Mouse (Mus musculus): ENCODE results near the gene Agbl1. TPM values are rescaled to one million over a fixed set of nuclear protein-coding genes. Genes with fewer than 3 reads are reported as not detected.

Agbl1 gene
- total and polyA plus RNA-seq, 3 experiments = not detected

GRCm38 (mm10) chr7:76810003-76810402, 580.3 kb downstream of the Agbl1 start:
- dilution Hi-C loops (cut with MboI; ENCODE audit: extremely low pct_ligation_motif_present, extremely low pct_unique_long_range_greater_than_20kb, low sequenced_read_pairs) = no loop called here
- H3K4me3 ChIP-seq (replicated peaks in 1 of 3; ENCODE audit: low read depth in 2 of 3, low read length in 2 of 3, poor library complexity in 1 of 3) = no peak overlapping the region

GRCm38 (mm10) chr7:76820571-76820970, 590.9 kb downstream of the Agbl1 start:
- in situ Hi-C loops (cut with MboI; ENCODE audit: low pct_ligation_motif_present, low pct_unique_long_range_greater_than_20kb, low sequenced_read_pairs) = no loop called here
- DNase-seq (ENCODE audit: extremely low read depth) = no peak
- peaks cover 2% of the 10 kb centered on the region for H3K27me3 ChIP-seq (replicated peaks)

More at GRCm38 (mm10) chr7:76810003-76810402, 580.3 kb downstream of the Agbl1 start:
- H3K9ac ChIP-seq (ENCODE audit: insufficient read depth, low read depth) = no peak overlapping the region
- H3K27me3 ChIP-seq (replicated peaks) = peaks cover 12% of the 10 kb centered on the region
- no peak overlapping the region for H3K4me2 ChIP-seq (ENCODE audit: insufficient read depth, low read depth, poor library complexity, severe bottlenecking)
- no peaks in the 10 kb centered on the region for H3K9me3 ChIP-seq (replicated peaks; ENCODE audit: low read length)
- DNase-seq (ENCODE audit: extremely low read depth) = no peak
- H3K27ac ChIP-seq (ENCODE audit: insufficient read depth, low read depth) = no peak overlapping the region
- no peaks in the 10 kb centered on the region for H3K79me2 ChIP-seq (replicated peaks; ENCODE audit: control insufficient read depth, extremely low read depth, insufficient read depth, poor library complexity, severe bottlenecking)
- in situ Hi-C loops (cut with MboI; ENCODE audit: low pct_ligation_motif_present, low pct_unique_long_range_greater_than_20kb, low sequenced_read_pairs) = no loop called here
- TF ChIP-seq MYC (IDR thresholded peaks at IDR 0.05; ENCODE audit: low read depth, low read length) = no peak
- no peak for TF ChIP-seq GABPA (IDR thresholded peaks at IDR 0.05; ENCODE audit: insufficient replicate concordance, low read depth, low read length)
- no peak for TF ChIP-seq ELF1 (IDR thresholded peaks at IDR 0.05; ENCODE audit: low read depth, low read length)
- no peak for TF ChIP-seq MAZ (IDR thresholded peaks at IDR 0.05; ENCODE audit: low read depth, low read length)
- no peak for TF ChIP-seq USF1 (IDR thresholded peaks at IDR 0.05; ENCODE audit: low read depth, low read length)
- no peak for TF ChIP-seq ETS1 (conservative IDR thresholded peaks at IDR 0.05; ENCODE audit: low read depth, low read length)
- TF ChIP-seq MEF2A (IDR thresholded peaks at IDR 0.05; ENCODE audit: borderline replicate concordance, low read depth, low read length) = no peak
- no peak for TF ChIP-seq TBP (conservative IDR thresholded peaks at IDR 0.05; ENCODE audit: low read depth, low read length)
- TF ChIP-seq HCFC1 (IDR thresholded peaks at IDR 0.05; ENCODE audit: low read depth, low read length) = no peak
- no peak for TF ChIP-seq RAD21 (IDR thresholded peaks at IDR 0.05; ENCODE audit: low read depth, low read length)
- TF ChIP-seq ZMIZ1 (IDR thresholded peaks at IDR 0.05; ENCODE audit: low read depth, low read length) = no peak
- no peak for TF ChIP-seq JUND (conservative IDR thresholded peaks at IDR 0.05; ENCODE audit: low read depth, low read length)
- TF ChIP-seq E2F4 (IDR thresholded peaks at IDR 0.05; ENCODE audit: insufficient replicate concordance, low read depth, low read length) = no peak
- no peak for TF ChIP-seq EP300 (IDR thresholded peaks at IDR 0.05; ENCODE audit: low read length)
- TF ChIP-seq SIN3A (IDR thresholded peaks at IDR 0.05; ENCODE audit: low read length) = no peak
- TF ChIP-seq POLR2A (IDR thresholded peaks at IDR 0.05; ENCODE audit: low read depth, low read length) = no peak
- no peak for TF ChIP-seq MAX (IDR thresholded peaks at IDR 0.05; ENCODE audit: low read length)
- TF ChIP-seq PAX5 (IDR thresholded peaks at IDR 0.05; ENCODE audit: low read length) = no peak
- TF ChIP-seq MAFK (IDR thresholded peaks at IDR 0.05; ENCODE audit: insufficient replicate concordance, low read length) = no peak
- H3K4me1 ChIP-seq (ENCODE audit: control insufficient read depth in 1 of 2, insufficient read depth in 2 of 2) = no peaks in the 10 kb centered on the region
- H3K36me3 ChIP-seq (replicated peaks in 1 of 2; ENCODE audit: control insufficient read depth in 1 of 2, insufficient read depth in 1 of 2, low read length in 1 of 2) = no peaks in the 10 kb centered on the region

More at GRCm38 (mm10) chr7:76820571-76820970, 590.9 kb downstream of the Agbl1 start:
- no peak overlapping the region for H3K27ac ChIP-seq (ENCODE audit: insufficient read depth, low read depth)
- dilution Hi-C loops (cut with MboI; ENCODE audit: extremely low pct_ligation_motif_present, extremely low pct_unique_long_range_greater_than_20kb, low sequenced_read_pairs) = no loop called here
- no peak overlapping the region for H3K9ac ChIP-seq (ENCODE audit: insufficient read depth, low read depth)
- H3K9me3 ChIP-seq (replicated peaks; ENCODE audit: low read length) = no peaks in the 10 kb centered on the region
- TF ChIP-seq JUN (IDR thresholded peaks at IDR 0.05; ENCODE audit: insufficient read depth, low read depth, low read length) (no peak), ZKSCAN1 (IDR thresholded peaks at IDR 0.05; ENCODE audit: borderline replicate concordance, low read depth, low read length) (no peak), MXI1 (IDR thresholded peaks at IDR 0.05; ENCODE audit: low read depth, low read length) (no peak), SMC3 (IDR thresholded peaks at IDR 0.05; ENCODE audit: low read depth, low read length) (no peak), USF2 (conservative IDR thresholded peaks at IDR 0.05; ENCODE audit: low read depth, low read length) (no peak), IRF4 (IDR thresholded peaks at IDR 0.05; ENCODE audit: low read depth, low read length) (no peak), CHD2 (IDR thresholded peaks at IDR 0.05; ENCODE audit: low read length) (no peak), ETS1 (conservative IDR thresholded peaks at IDR 0.05; ENCODE audit: low read depth, low read length) (no peak), TCF12 (IDR thresholded peaks at IDR 0.05; ENCODE audit: low read depth, low read length) (no peak), MAFK (IDR thresholded peaks at IDR 0.05; ENCODE audit: insufficient replicate concordance, low read length) (no peak), EP300 (IDR thresholded peaks at IDR 0.05; ENCODE audit: low read length) (no peak), POLR2A (IDR thresholded peaks at IDR 0.05; ENCODE audit: low read depth, low read length) (no peak), POLR2AphosphoS2 (IDR thresholded peaks at IDR 0.05; ENCODE audit: low read depth, low read length) (no peak), RAD21 (IDR thresholded peaks at IDR 0.05; ENCODE audit: low read depth, low read length) (no peak), ZMIZ1 (IDR thresholded peaks at IDR 0.05; ENCODE audit: low read depth, low read length) (no peak), USF1 (IDR thresholded peaks at IDR 0.05; ENCODE audit: low read depth, low read length) (no peak), MYC (IDR thresholded peaks at IDR 0.05; ENCODE audit: low read depth, low read length) (no peak)
- no peak overlapping the region for H3K4me3 ChIP-seq (replicated peaks in 1 of 3; ENCODE audit: low read depth in 2 of 3, low read length in 2 of 3, poor library complexity in 1 of 3)
- H3K36me3 ChIP-seq (replicated peaks in 1 of 2; ENCODE audit: control insufficient read depth in 1 of 2, insufficient read depth in 1 of 2, low read length in 1 of 2) = no peaks in the 10 kb centered on the region
- no peaks in the 10 kb centered on the region; a peak in 1 of 4 replicates for H3K4me1 ChIP-seq (ENCODE audit: control insufficient read depth in 1 of 2, insufficient read depth in 2 of 2)
- H3K4me2 ChIP-seq (ENCODE audit: insufficient read depth, low read depth, poor library complexity, severe bottlenecking) = no peak overlapping the region
- H3K79me2 ChIP-seq (replicated peaks; ENCODE audit: control insufficient read depth, extremely low read depth, insufficient read depth, poor library complexity, severe bottlenecking) = no peaks in the 10 kb centered on the region

Data from CH12.LX (cell line).